Mouse (Mus musculus) embryonic facial prominence, embryonic 10.5 days (tissue): ENCODE results near the gene Fbln2. TPM values are rescaled to one million over a fixed set of nuclear protein-coding genes. Genes with fewer than 3 reads are reported as not detected.
A peak's percentile ranks its signal among the peaks of the same experiment; 100 is the strongest.

Experiments
- DNase-seq: peaks from one replicate; pipeline ENCODE4 v3.0.0-alpha.2; 2017; ENCODE audit warnings: low spot score
- H3K27ac ChIP-seq: fragments of 300-500 bp; sonication (generic); replicated peaks from 2 replicates; pipeline ENCODE4 v1.5.1; 2016; ENCODE audit warnings: mild to moderate bottlenecking
- H3K27me3 ChIP-seq: fragments of 300-500 bp; sonication (generic); replicated peaks from 2 replicates; pipeline ENCODE4 v1.6.1; 2016; ENCODE audit warnings: low read depth, mild to moderate bottlenecking; ENCODE audit not compliant: poor library complexity, severe bottlenecking
- H3K36me3 ChIP-seq: fragments of 300-500 bp; sonication (generic); replicated peaks from 2 replicates; pipeline ENCODE4 v1.6.1; 2016; ENCODE audit warnings: mild to moderate bottlenecking, moderate library complexity
- H3K4me1 ChIP-seq: fragments of 300-500 bp; sonication (generic); 2 replicates; pipeline ENCODE4 v1.6.1; 2016
- H3K4me3 ChIP-seq: fragments of 300-500 bp; sonication (generic); 2 replicates; pipeline ENCODE4 v1.5.1; 2016; ENCODE audit warnings: mild to moderate bottlenecking, moderate library complexity
- H3K9me3 ChIP-seq: fragments of 300-500 bp; sonication (generic); 2 replicates; pipeline ENCODE4 v1.6.1; 2016; ENCODE audit warnings: mild to moderate bottlenecking
- WGBS: fragments of 180-500 bp; shearing (Covaris S2); methylation state at CpG from one replicate; pipeline ENCODE4 v1.1.7; 2016; 5-methylcytosine and 5-hydroxymethylcytosine counted together
- polyA plus RNA-seq: library from polyadenylated mRNA; unstranded; fragments of >200 nt; fragmentation: Nextera tagmentation; extraction: Ambion mirVana; gene quantifications from 2 replicates; pipeline ENCODE4 v1.2.1, GENCODE M21; 2016

Gene Fbln2
- polyA plus RNA-seq, 1 experiment from 2014 or later, result 69.0 TPM

- H3K4me3 ChIP-seq, result no peak overlapping the region
- no peak overlapping the region for H3K27ac ChIP-seq
- peaks cover 46% of the 10 kb centered on the region for H3K36me3 ChIP-seq
- no peaks in the 10 kb centered on the region; the same call in 1 of the 2 replicates for H3K27me3 ChIP-seq
- 60% methylated on average over 3 of the region's 3 CpGs for WGBS
- peaks cover 10% of the 10 kb centered on the region for H3K4me1 ChIP-seq
- DNase-seq, result no peak
- no peaks in the 10 kb centered on the region for H3K9me3 ChIP-seq
Observed at GRCm38 (mm10) chr6:91260987-91261367, 48.7 kb downstream of the Fbln2 start.

DNA sequence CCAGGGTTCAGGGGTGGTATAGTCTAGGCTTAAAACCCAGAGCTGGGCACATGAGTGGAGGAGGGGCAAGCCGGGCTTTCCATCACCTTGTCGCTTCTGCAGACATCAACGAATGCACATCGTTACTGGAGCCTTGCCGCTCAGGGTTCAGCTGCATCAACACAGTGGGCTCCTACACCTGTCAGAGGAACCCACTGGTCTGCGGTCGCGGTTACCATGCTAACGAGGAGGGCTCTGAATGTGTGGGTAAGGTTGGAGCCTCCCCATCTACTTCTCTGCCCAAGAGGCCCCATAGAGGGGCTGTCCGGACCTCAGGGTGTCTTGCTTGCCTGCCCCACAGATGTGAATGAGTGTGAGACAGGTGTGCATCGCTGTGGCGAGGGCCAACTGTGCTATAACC, 53.4 kb downstream of the Fbln2 start:
- Histone ChIP-seq H3K27me3 (0 out of 2 replicates have a peak, but pooled peaks cover 4% of the 10 kb centered on the region), H3K36me3 (peaks cover 48% of the 10 kb centered on the region), H3K9me3 (no peaks in the 10 kb centered on the region), H3K27ac (no peak overlapping the region), H3K4me1 (peaks cover 11% of the 10 kb centered on the region), H3K4me3 (no peak overlapping the region)
- WGBS, result 88% methylated on average over 12 of the region's 12 CpGs
- DNase-seq, result no peak

GRCm38 (mm10) chr6:91266647-91267046, 54.4 kb downstream of the Fbln2 start:
- 91% methylated on average over 1 of the region's 1 CpGs for WGBS
- DNase-seq, result no peak
- no peaks in the 10 kb centered on the region for H3K9me3 ChIP-seq
- 0 out of 2 replicates have a peak, but pooled peaks cover 3% of the 10 kb centered on the region for H3K4me1 ChIP-seq
- no peak overlapping the region; the same call in 1 of the 2 replicates for H3K27ac ChIP-seq
- peaks cover 58% of the 10 kb centered on the region for H3K36me3 ChIP-seq
- H3K4me3 ChIP-seq, result no peak overlapping the region
- 0 out of 2 replicates have a peak, but pooled peaks cover 4% of the 10 kb centered on the region for H3K27me3 ChIP-seq

GRCm38 (mm10) chr6:91268318-91268717, 56.1 kb downstream of the Fbln2 start:
- Histone ChIP-seq H3K4me3 (no peak overlapping the region), H3K27ac (no peak overlapping the region), H3K4me1 (0 out of 2 replicates have a peak, but pooled peaks cover 3% of the 10 kb centered on the region), H3K27me3 (0 out of 2 replicates have a peak, but pooled peaks cover 4% of the 10 kb centered on the region), H3K9me3 (no peaks in the 10 kb centered on the region), H3K36me3 (peaks cover 62% of the 10 kb centered on the region)
- WGBS, result 68% methylated on average over 9 of the region's 9 CpGs
- no peak for DNase-seq

DNA sequence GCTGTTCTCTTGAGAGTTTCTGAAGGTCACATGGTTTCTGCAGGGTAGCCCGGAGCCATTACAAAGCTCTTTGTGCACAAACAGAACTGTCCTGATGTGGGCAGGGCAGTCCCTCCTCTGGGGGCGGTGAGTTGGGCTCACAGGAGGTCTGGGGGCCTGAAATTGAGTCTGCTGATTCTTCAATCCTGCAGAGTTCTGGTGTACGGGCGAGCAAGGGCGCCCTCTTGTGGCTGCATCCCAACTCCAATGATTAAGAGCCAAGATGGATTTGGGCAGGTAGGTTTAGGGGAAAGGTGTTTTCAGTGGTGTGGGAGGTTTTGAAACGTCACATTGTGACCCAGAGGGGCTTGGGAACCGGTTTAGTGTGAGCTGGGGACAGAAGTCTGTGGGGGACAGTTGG, 65.3 kb downstream of the Fbln2 start:
- Histone ChIP-seq H3K27ac (no peak overlapping the region; the same call in 1 of the 2 replicates), H3K4me1 (peaks cover 26% of the 10 kb centered on the region), H3K9me3 (no peaks in the 10 kb centered on the region), H3K27me3 (peaks cover 24% of the 10 kb centered on the region), H3K36me3 (peaks cover 15% of the 10 kb centered on the region), H3K4me3 (no peak overlapping the region)
- DNase-seq, result peak; percentile 85
- WGBS, result 2% methylated on average over 7 of the region's 7 CpGs

- DNase-seq, result no peak
- Histone ChIP-seq H3K4me3 (no peak overlapping the region), H3K36me3 (peaks cover 10% of the 10 kb centered on the region), H3K9me3 (no peaks in the 10 kb centered on the region), H3K4me1 (peaks cover 26% of the 10 kb centered on the region), H3K27me3 (peaks cover 31% of the 10 kb centered on the region), H3K27ac (no peak overlapping the region)
- 48% methylated on average over 1 of the region's 1 CpGs for WGBS
Observed at GRCm38 (mm10) chr6:91278302-91278701, 66.0 kb downstream of the Fbln2 start.

- no peak for DNase-seq
- peaks cover 31% of the 10 kb centered on the region for H3K4me1 ChIP-seq
- no peaks in the 10 kb centered on the region for H3K9me3 ChIP-seq
- WGBS, result 31% methylated on average over 4 of the region's 4 CpGs
- no peaks in the 10 kb centered on the region for H3K36me3 ChIP-seq
- peaks cover 43% of the 10 kb centered on the region for H3K27me3 ChIP-seq
- no peak overlapping the region for H3K27ac ChIP-seq
- no peak overlapping the region for H3K4me3 ChIP-seq
Observed at GRCm38 (mm10) chr6:91279477-91279876, 67.2 kb downstream of the Fbln2 start.

DNA sequence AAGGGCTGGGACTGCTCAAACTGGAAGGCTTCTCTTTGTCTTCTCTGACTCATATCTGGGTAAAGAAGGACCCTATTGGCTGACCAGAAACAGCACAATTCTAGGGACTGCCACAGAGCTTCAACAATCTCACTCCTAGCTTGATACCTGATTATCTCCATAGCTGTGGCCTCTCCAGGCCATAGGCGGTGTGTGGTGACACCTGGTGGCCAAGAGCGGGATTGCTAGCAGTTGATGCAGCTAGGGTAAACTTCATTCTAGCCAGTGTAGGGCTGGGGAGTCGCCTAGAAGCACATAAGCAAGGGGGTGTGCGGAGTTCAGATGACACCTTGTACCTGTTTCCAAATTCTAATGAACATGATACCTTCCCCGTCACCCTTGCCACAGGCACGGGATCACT, 69.0 kb downstream of the Fbln2 start:
- H3K36me3 ChIP-seq, result no peaks in the 10 kb centered on the region
- no peaks in the 10 kb centered on the region for H3K9me3 ChIP-seq
- peak; percentile 86 for DNase-seq
- no peak overlapping the region for H3K27ac ChIP-seq
- peaks cover 43% of the 10 kb centered on the region for H3K4me1 ChIP-seq
- 4% methylated on average over 6 of the region's 6 CpGs for WGBS
- H3K4me3 ChIP-seq, result no peak overlapping the region
- H3K27me3 ChIP-seq, result peaks cover 60% of the 10 kb centered on the region

DNA sequence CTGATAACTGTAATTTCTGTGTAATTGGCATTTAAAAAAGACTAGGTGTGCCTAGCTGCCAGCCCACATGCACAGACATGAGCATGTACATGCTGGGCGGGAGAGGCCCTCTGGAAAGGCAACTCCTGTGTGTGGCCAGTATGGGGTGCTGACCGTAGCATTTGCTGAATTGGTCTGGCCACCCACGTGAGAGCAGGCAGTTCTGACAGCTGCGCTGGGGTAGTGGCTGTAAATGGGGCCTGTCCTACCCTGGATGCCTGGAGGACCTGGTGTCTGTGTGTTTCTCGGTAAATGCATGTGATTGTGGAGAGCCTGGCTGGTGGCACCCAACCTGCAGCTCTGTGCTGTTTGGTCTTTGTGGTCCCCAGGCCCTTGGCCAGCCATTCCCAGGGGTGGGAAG, 69.5 kb downstream of the Fbln2 start:
- peaks cover 66% of the 10 kb centered on the region for H3K27me3 ChIP-seq
- 48% methylated on average over 5 of the region's 5 CpGs for WGBS
- no peaks in the 10 kb centered on the region for H3K36me3 ChIP-seq
- no peak for DNase-seq
- peaks cover 42% of the 10 kb centered on the region for H3K4me1 ChIP-seq
- H3K9me3 ChIP-seq, result no peaks in the 10 kb centered on the region
- H3K4me3 ChIP-seq, result no peak overlapping the region
- no peak overlapping the region for H3K27ac ChIP-seq

DNA sequence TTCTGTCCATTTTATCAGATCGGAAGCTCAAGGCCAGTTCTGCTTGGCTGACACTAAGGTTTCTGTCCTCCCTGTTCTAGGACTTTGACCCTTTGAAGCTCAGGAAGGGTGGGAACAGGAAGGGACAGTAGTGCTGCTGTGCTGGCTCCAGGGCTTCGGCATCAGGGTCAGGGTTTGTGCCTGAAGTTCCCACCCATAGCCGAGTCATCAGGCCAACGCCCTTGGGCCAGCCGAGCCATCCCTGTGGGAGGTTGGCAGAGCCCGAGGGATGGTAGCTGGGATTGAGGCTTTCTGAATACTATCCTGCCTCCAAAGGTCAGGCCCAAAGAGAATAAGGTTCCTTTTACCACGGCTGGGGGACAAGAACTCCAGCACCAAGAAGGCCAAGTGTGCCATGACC, 70.8 kb downstream of the Fbln2 start:
- DNase-seq, result no peak
- H3K4me1 ChIP-seq, result peaks cover 32% of the 10 kb centered on the region
- H3K9me3 ChIP-seq, result no peaks in the 10 kb centered on the region
- H3K36me3 ChIP-seq, result no peaks in the 10 kb centered on the region
- WGBS, result 67% methylated on average over 7 of the region's 7 CpGs
- H3K27me3 ChIP-seq, result peaks cover 78% of the 10 kb centered on the region
- H3K4me3 ChIP-seq, result no peak overlapping the region
- H3K27ac ChIP-seq, result no peak overlapping the region

DNA sequence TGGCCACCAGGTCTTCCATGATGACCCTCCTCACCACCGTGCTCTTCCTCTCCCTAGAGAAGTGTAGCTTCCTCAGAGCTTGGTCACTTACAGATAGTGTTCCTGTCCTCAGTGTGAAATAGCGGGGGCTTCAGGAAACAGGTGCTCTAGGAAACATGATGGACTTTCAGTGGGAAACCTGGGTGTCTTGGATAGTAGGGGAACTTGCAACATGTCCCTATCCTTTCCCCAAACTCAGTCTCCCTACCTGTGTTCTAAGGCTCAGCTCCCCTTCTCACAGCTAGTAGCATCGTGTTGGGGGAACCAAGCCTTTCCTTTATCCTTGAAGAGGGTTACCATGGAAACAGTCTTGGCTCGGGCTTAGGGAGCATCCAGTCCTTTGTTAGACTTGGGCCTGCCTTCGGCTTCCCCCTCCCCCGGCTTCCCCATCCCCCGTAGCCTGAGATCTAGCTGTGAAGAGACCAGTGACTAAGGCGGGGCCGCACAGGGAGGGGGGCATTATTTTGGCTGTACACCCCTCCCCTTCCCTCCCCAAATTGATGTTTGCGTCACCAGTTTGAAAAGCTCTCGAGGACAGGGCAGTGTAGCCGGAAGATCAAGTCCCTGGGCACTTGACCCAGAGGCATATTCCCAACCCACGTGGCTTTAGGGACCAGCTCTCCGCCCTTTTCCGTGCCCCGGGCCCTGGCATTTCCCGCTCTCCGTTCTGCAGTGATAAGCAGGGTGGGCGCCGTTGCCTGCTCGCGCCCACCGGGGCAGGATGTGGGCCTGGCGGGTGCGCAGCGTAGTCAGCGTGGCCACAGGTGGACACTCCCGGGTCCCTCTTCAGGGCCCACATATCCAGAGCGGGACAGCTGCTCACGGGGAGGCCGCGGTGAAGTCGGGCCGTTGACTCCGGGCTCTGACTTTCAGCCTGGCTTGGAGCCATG, 72.5 kb downstream of the Fbln2 start:
- WGBS, result 5% methylated on average over 35 of the region's 35 CpGs
- peak overlapping the region; percentile 69 for H3K27ac ChIP-seq
- H3K27me3 ChIP-seq, result peaks cover 90% of the 10 kb centered on the region
- no peaks in the 10 kb centered on the region for H3K36me3 ChIP-seq
- peaks cover 29% of the 10 kb centered on the region for H3K4me1 ChIP-seq
- peak overlapping the region; percentile 54 for H3K4me3 ChIP-seq
- no peaks in the 10 kb centered on the region for H3K9me3 ChIP-seq
- peak; percentile 49 for DNase-seq

- Histone ChIP-seq H3K4me3 (peak overlapping the region; percentile 54), H3K9me3 (no peaks in the 10 kb centered on the region), H3K36me3 (no peaks in the 10 kb centered on the region), H3K27me3 (peaks cover 95% of the 10 kb centered on the region), H3K4me1 (peaks cover 29% of the 10 kb centered on the region), H3K27ac (peak overlapping the region; percentile 69)
- DNase-seq, result peak; percentile 89
- 2% methylated on average over 28 of the region's 28 CpGs for WGBS
Observed at GRCm38 (mm10) chr6:91285450-91285790, 73.2 kb downstream of the Fbln2 start.
